Mouse (Mus musculus) ovary, postnatal 14 days (tissue): ENCODE results near the gene Dnajb4.
"Not testable (repeated sequence)": the region's sequence is repeated elsewhere in the genome, so short reads cannot be mapped to it uniquely, and the experiment has no call there.

Experiments
- DNase-seq: peaks from one replicate; pipeline ENCODE4 v3.0.0; 2022; ENCODE audit warnings: low spot score

Gene Dnajb4

DNA sequence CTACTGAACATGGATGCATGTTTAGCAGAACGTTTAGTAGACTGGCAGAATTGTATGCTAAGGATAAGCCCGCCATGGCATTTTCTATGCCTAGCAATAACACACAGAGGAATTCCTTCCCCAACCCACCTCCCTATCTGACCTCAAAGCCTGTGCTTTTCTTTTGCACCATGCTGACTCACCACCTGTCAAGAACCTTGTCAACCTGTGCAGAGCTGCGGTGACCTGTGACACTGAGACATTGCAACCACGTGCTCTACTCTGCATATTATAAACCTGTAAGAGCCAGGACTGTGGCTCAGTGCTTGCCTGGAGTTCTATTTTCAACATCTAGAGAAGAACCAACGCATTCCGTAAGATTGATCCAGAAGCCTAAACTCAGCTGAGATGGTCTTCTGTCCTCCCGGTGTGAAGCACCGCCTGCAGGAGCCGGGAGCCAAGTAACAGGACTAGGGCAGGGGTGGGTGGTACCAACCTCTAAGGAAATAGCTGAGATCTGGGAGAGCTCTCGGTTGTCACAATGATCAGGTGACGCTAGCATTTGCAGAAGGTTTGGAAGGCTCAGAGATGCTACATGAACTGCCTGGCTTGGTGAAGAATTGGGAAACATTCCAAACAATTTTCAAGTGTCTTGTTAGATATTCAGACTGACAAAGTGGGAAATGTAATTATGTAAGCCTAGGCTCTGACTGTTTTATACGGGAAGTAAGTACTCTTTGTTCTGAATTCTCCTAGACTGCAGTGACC lies 62.8 kb downstream of the Dnajb4 start:
- no peak for DNase-seq

DNA sequence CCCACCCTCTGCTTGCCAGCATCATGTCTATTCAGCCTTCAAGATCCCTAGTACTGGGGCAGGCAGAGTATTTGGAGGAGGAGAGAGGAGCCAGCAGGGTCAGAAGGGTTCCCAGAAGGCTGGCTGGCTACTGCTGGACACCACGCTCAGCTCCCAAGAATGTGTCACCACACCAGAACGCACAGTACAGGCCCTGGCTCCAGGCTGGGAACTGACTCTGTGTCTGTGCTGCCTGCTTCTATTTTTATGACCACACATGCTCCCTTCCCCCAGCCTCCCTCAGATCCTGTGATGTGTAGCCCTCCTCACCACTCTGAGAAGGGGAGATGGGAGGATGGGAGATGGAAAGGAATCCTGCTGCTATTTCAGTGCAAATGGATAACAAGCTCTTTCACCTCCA lies 64.9 kb downstream of the Dnajb4 start:
- DNase-seq = no peak

DNA sequence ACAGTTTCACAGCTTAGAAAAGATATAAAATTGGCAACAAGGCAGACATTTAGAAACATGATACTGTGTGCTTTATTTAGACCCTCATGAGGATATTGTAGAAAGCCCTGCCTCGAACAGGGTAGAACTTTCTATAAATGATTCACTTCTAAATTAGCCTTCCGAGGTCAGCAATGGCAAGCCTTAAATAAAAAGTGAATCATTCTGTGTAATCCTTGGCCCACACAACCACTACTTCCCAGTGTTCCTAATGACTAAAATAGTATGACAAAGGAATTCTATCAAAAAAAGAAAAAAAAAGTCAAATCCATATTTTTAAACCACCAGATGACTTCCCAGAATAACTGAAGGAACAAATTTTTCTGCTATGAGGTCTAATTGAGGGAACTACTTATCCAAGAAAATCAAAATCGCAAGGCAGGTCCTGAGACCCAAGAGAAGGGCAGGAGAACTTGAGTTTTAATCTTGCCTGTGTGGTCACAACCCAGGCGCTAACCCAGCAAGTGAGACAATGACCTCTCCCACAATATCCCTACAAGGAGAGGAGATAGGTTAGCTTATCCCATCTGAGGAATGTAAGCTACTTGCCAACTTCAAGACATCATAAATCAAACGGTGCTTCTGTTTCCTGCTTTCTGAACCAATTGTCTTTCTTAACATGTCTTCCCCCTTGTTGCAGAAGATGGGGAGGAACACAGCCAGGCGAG lies 67.0 kb downstream of the Dnajb4 start:
- DNase-seq = no peak

DNA sequence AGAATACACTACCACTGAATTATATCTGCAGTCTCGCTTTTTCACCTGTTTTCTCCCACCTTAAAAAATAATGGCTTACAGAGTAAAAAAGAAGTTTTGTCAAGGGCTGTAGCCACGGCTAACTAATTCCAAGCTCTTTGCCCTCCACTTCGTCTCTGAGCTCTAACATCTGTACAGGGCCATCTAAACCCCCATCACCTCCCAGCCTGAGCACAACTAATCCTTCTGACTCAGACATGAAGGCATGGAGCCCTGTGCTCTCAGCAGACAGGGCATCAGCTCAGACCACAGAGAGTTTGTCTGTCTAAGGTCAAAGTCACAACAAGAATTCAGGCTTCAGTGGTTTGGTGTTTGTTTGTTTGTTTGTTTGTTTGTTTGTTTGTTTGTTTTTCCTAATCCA lies 68.0 kb downstream of the Dnajb4 start:
- DNase-seq = no peak

DNA sequence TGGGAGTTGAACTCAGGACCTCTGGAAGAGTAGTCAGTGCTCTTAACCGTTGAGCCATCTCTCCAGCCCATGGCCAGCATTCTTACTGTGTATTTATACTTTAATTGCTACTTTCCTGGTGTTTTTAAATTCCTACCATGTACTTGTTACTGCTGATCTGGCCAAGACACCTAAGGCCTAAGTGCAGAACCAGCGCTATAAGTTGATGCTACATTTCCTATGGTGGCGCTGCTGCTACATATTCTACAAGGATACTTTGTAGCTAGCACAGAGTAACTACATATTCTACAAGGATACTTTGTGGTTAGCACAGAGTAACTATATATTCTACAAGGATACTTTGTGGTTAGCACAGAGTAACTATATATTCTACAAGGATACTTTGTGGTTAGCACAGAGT lies 70.8 kb downstream of the Dnajb4 start:
- DNase-seq = not testable (repeated sequence)

DNA sequence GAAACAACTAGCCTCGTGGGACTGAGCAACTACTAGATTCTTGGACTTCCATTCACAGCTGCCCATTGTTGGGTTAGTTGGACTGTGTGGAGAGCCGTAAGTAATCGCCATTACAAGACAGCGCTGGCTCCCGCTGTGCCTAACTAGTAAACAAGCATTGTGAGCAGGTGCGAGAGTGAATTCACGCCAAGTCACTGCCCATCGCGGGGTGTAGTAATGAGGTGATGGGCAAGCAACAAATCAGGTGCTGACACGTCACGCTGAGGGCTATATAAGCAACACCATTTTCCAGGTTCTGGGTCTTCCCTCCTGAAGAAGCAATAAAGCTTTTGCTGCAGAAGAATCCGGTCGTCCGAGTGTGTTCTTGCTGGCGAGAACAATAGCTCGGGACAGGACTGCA lies 74.0 kb downstream of the Dnajb4 start:
- DNase-seq = not testable (repeated sequence)

DNA sequence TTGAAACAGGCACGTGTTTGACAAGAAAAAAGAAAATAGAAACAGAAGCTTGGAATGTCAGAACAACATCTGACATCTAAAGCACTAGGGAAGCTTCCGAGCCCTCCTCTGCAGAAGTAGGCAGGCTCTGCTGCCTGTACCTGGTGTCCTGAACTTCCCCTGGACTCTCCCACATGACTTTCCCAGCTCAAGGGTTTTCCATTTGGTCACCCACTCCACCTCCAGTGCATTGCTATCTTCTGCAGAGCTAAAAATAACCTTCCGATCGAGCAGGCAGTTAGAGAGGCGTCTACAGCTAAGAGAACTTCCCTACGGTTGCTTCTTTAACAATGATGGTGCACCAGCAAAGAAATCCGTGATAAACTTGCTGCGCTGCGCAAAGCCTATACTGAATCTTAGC lies 76.5 kb downstream of the Dnajb4 start:
- no peak for DNase-seq

DNA sequence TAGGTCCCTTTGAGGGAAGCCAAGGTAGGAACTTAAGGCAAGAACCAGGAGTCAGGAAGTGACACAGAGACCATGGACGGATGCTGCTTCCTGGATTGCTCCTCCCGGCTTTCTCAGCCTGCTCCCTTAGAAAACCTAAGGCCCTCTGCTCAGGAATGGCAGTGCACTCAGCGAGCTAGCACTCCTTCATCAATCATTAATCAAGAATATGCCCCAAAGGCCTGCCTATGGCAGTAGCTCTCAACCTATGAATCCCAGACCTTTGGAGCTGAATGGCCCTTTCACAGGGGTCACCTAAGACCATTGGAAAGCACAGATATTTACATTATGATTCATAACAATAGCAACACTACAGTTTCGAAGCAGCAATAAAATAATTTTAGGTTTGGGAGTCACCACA lies 79.1 kb downstream of the Dnajb4 start:
- DNase-seq = no peak

DNA sequence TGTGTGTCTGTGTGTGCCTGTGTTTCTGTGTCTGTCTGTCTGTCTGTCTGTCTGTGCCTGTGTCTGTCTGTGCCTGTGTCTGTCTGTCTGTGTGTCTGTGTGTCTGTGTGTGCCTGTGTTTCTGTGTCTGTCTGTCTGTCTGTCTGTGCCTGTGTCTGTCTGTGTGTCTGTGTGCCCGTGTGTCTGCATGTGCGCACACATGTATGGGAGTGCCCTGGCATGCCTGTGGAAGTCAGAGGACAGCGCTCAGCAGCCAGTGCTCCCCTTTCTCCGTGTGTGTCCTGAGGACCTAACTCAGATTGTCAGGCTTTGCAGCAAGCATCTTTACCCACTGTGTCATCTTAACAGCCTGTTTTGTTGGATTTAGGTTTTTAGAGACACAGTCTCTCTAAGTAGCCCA lies 80.7 kb downstream of the Dnajb4 start:
- DNase-seq = not testable (repeated sequence)

DNA sequence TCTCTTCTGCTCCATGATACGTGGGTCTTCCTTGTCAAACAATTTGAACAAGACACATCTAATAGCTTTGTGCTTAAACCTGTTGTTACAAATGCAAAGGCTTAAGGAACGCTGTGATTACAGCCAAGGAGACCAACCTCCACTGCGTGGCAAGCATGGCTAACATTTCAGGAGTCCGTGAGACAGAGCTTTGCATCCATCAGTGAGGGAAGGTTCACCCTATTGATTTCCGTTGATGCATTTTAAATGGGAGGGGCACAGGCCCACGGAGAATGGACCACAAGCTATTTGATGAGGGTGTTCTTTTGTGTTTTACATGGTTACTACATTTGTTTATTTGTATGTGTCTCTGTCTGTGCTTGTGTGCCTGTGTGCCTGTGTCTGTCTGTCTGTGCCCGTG lies 81.5 kb downstream of the Dnajb4 start:
- DNase-seq = no peak
